Mouse (Mus musculus): ENCODE measurements around the gene Uvssa. TPM values are rescaled to one million over a fixed set of nuclear protein-coding genes. Genes with fewer than 3 reads are reported as not detected.

Uvssa gene
- polyA plus RNA-seq, 1 experiment from 2014 or later: 10.9 TPM

GRCm38 (mm10) chr5:33431173-33432005 lies 53.0 kb downstream of the Uvssa start:
- H3K4me1 ChIP-seq: peaks cover 29% of the 10 kb centered on the region
- under 1% methylated on average over 69 of the region's 77 CpGs for WGBS
- no peak overlapping the region for H3K9ac ChIP-seq
- H3K4me2 ChIP-seq (replicated peaks): peak overlapping the region; percentile 42
- no peaks in the 10 kb centered on the region for H3K36me3 ChIP-seq
- H3K27ac ChIP-seq: no peak overlapping the region
- H3K9me3 ChIP-seq: 0 out of 2 replicates have a peak, but pooled peaks cover 3% of the 10 kb centered on the region
- H3K4me3 ChIP-seq: peak overlapping the region; percentile 20
- no peak for ATAC-seq (ENCODE audit: insufficient number of reproducible peaks, insufficient read depth, low FRiP score, low TSS enrichment)
- H3K27me3 ChIP-seq: peaks cover 100% of the 10 kb centered on the region

- no peak overlapping the region for H3K4me2 ChIP-seq (replicated peaks)
- 0 out of 2 replicates have a peak overlapping the region, but pooled peaks have one; percentile 3 for H3K4me3 ChIP-seq
- H3K4me1 ChIP-seq: peaks cover 29% of the 10 kb centered on the region
- ATAC-seq (ENCODE audit: insufficient number of reproducible peaks, insufficient read depth, low FRiP score, low TSS enrichment): no peak
- H3K9ac ChIP-seq: no peak overlapping the region
- H3K27ac ChIP-seq: no peak overlapping the region
- H3K27me3 ChIP-seq: peaks cover 100% of the 10 kb centered on the region
- H3K36me3 ChIP-seq: no peaks in the 10 kb centered on the region
- under 1% methylated on average over 39 of the region's 39 CpGs for WGBS
- H3K9me3 ChIP-seq: 0 out of 2 replicates have a peak, but pooled peaks cover 3% of the 10 kb centered on the region
Observed at GRCm38 (mm10) chr5:33432057-33432935, 53.9 kb downstream of the Uvssa start.

GRCm38 (mm10) chr5:33433201-33434138 lies 55.1 kb downstream of the Uvssa start, which contains the start of gene Nkx1-1:
TSS of gene Nkx1-1 (minus strand) at chr5:33433976.
- H3K9me3 ChIP-seq: no peaks in the 10 kb centered on the region
- H3K36me3 ChIP-seq: no peaks in the 10 kb centered on the region
- no peak for ATAC-seq (ENCODE audit: insufficient number of reproducible peaks, insufficient read depth, low FRiP score, low TSS enrichment)
- H3K27me3 ChIP-seq: peaks cover 99% of the 10 kb centered on the region
- H3K4me2 ChIP-seq (replicated peaks): peak within 1 kb of the TSS; percentile 44
- H3K4me1 ChIP-seq: peaks cover 29% of the 10 kb centered on the region
- 0 out of 2 replicates have a peak within 1 kb of the TSS, but pooled peaks have one; percentile 9 for H3K9ac ChIP-seq
- no peak within 1 kb of the TSS for H3K27ac ChIP-seq
- H3K4me3 ChIP-seq: peak within 1 kb of the TSS; percentile 28
- 2% methylated on average over 90 of the region's 90 CpGs for WGBS

- Histone ChIP-seq H3K4me3 (peak overlapping the region; percentile 28), H3K27ac (no peak overlapping the region), H3K4me1 (peaks cover 29% of the 10 kb centered on the region), H3K9ac (0 out of 2 replicates have a peak overlapping the region, but pooled peaks have one; percentile 9), H3K27me3 (peaks cover 98% of the 10 kb centered on the region), H3K9me3 (no peaks in the 10 kb centered on the region), H3K36me3 (no peaks in the 10 kb centered on the region), H3K4me2 (replicated peaks) (peak overlapping the region; percentile 44)
- ATAC-seq (ENCODE audit: insufficient number of reproducible peaks, insufficient read depth, low FRiP score, low TSS enrichment): no peak
- under 1% methylated on average over 54 of the region's 60 CpGs for WGBS
Observed at GRCm38 (mm10) chr5:33434141-33434780, 55.9 kb downstream of the Uvssa start.

GRCm38 (mm10) chr5:33435151-33435550 lies 56.8 kb downstream of the Uvssa start:
- H3K9me3 ChIP-seq: no peaks in the 10 kb centered on the region
- no peak overlapping the region for H3K9ac ChIP-seq
- H3K27me3 ChIP-seq: peaks cover 96% of the 10 kb centered on the region
- 1% methylated on average over 26 of the region's 26 CpGs for WGBS
- no peak for ATAC-seq (ENCODE audit: insufficient number of reproducible peaks, insufficient read depth, low FRiP score, low TSS enrichment)
- H3K4me1 ChIP-seq: peaks cover 29% of the 10 kb centered on the region
- no peaks in the 10 kb centered on the region for H3K36me3 ChIP-seq
- H3K4me2 ChIP-seq (replicated peaks): no peak overlapping the region
- H3K27ac ChIP-seq: no peak overlapping the region
- no peak overlapping the region for H3K4me3 ChIP-seq

- Histone ChIP-seq H3K9me3 (no peaks in the 10 kb centered on the region), H3K27ac (no peak overlapping the region), H3K36me3 (no peaks in the 10 kb centered on the region), H3K4me3 (no peak overlapping the region), H3K4me1 (peaks cover 23% of the 10 kb centered on the region), H3K9ac (no peak overlapping the region), H3K4me2 (replicated peaks) (no peak overlapping the region), H3K27me3 (peaks cover 93% of the 10 kb centered on the region)
- 0% methylated on average over 3 of the region's 4 CpGs for WGBS
- no peak for ATAC-seq (ENCODE audit: insufficient number of reproducible peaks, insufficient read depth, low FRiP score, low TSS enrichment)
Observed at GRCm38 (mm10) chr5:33435941-33436340, 57.6 kb downstream of the Uvssa start.

GRCm38 (mm10) chr5:33438214-33438613 lies 59.9 kb downstream of the Uvssa start:
- no peak overlapping the region for H3K27ac ChIP-seq
- H3K4me2 ChIP-seq (replicated peaks): no peak overlapping the region
- 2% methylated on average over 23 of the region's 23 CpGs for WGBS
- peaks cover 19% of the 10 kb centered on the region for H3K4me1 ChIP-seq
- H3K36me3 ChIP-seq: no peaks in the 10 kb centered on the region
- peak; percentile 82 for ATAC-seq (ENCODE audit: insufficient number of reproducible peaks, insufficient read depth, low FRiP score, low TSS enrichment)
- H3K9ac ChIP-seq: no peak overlapping the region
- no peaks in the 10 kb centered on the region for H3K9me3 ChIP-seq
- H3K4me3 ChIP-seq: no peak overlapping the region
- H3K27me3 ChIP-seq: peaks cover 92% of the 10 kb centered on the region

- peaks cover 69% of the 10 kb centered on the region for H3K27me3 ChIP-seq
- H3K9ac ChIP-seq: peak overlapping the region; percentile 42; the same call in 1 of the 2 replicates
- H3K4me1 ChIP-seq: peaks cover 6% of the 10 kb centered on the region; the same call in 1 of the 2 replicates
- WGBS: 5% methylated on average over 56 of the region's 56 CpGs
- H3K9me3 ChIP-seq: no peaks in the 10 kb centered on the region
- H3K4me2 ChIP-seq (replicated peaks): peak overlapping the region; percentile 54
- no peaks in the 10 kb centered on the region for H3K36me3 ChIP-seq
- ATAC-seq (ENCODE audit: insufficient number of reproducible peaks, insufficient read depth, low FRiP score, low TSS enrichment): peak; percentile 26; the same call in 1 of the 2 replicates
- peak overlapping the region; percentile 30 for H3K4me3 ChIP-seq
- no peak overlapping the region for H3K27ac ChIP-seq
Observed at GRCm38 (mm10) chr5:33442927-33443710, 64.8 kb downstream of the Uvssa start.

GRCm38 (mm10) chr5:33443794-33444193 lies 65.4 kb downstream of the Uvssa start:
- no peak for ATAC-seq (ENCODE audit: insufficient number of reproducible peaks, insufficient read depth, low FRiP score, low TSS enrichment)
- Histone ChIP-seq H3K27ac (no peak overlapping the region), H3K36me3 (no peaks in the 10 kb centered on the region), H3K4me2 (replicated peaks) (no peak overlapping the region), H3K27me3 (peaks cover 64% of the 10 kb centered on the region), H3K9ac (no peak overlapping the region), H3K4me1 (peaks cover 6% of the 10 kb centered on the region; the same call in 1 of the 2 replicates), H3K9me3 (no peaks in the 10 kb centered on the region), H3K4me3 (no peak overlapping the region)
- 47% methylated on average over 9 of the region's 9 CpGs for whole genome bisulfite sequencing

- WGBS: 53% methylated on average over 8 of the region's 8 CpGs
Observed at GRCm38 (mm10) chr5:33455737-33456136, 77.4 kb downstream of the Uvssa start.

More at GRCm38 (mm10) chr5:33455737-33456136, 77.4 kb downstream of the Uvssa start:
- 0 out of 2 replicates have a peak, but pooled peaks cover 11% of the 10 kb centered on the region for H3K27me3 ChIP-seq
- no peak overlapping the region for H3K4me2 ChIP-seq (replicated peaks)
- H3K9ac ChIP-seq: no peak overlapping the region
- H3K27ac ChIP-seq: no peak overlapping the region
- H3K36me3 ChIP-seq: no peaks in the 10 kb centered on the region
- ATAC-seq (ENCODE audit: insufficient number of reproducible peaks, insufficient read depth, low FRiP score, low TSS enrichment): no peak
- no peak overlapping the region for H3K4me3 ChIP-seq
- H3K9me3 ChIP-seq: no peaks in the 10 kb centered on the region
- H3K4me1 ChIP-seq: no peaks in the 10 kb centered on the region
